Mouse (Mus musculus) heart, adult 18-20 months (tissue): ENCODE measurements around the gene Macrod2. TPM values are rescaled to one million over a fixed set of nuclear protein-coding genes. Genes with fewer than 3 reads are reported as not detected.
A peak's percentile ranks its signal among the peaks of the same experiment; 100 is the strongest.

Experiments
- DNase-seq, 2 experiments: peaks; one replicate each; pipeline ENCODE4 v3.0.0; 2021 to 2022; ENCODE audit warnings: mixed read lengths in 1 of 2
- total RNA-seq, 2 experiments: library from RNA; stranded (reverse); gene quantifications; 2 replicates each; pipeline ENCODE4 v1.2.3; 2021

Gene Macrod2
- total RNA-seq, 2 experiments from 2014 or later: 7.2 to 8.3 TPM

DNA sequence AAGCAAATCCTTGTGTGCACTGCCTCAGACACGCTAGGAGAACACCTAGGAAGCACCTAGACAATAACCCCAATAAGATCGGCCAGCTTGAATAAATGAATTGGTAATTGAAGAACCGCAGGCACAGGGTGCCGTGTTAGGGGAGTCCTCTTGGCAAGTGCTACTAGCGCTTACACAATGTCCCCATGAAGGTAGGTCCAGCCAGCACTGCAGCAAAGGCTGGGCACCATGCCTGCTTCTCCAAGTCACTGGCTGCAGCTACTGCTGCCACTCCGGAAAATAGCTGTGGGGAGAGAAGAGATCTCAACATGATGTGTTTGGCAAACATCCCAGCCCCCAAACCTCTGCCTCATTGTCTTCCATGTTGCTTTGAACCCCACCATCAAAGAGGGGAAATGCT, 1603.8 kb downstream of the Macrod2 start:
- DNase-seq: peak; percentile 57 to 60

DNA sequence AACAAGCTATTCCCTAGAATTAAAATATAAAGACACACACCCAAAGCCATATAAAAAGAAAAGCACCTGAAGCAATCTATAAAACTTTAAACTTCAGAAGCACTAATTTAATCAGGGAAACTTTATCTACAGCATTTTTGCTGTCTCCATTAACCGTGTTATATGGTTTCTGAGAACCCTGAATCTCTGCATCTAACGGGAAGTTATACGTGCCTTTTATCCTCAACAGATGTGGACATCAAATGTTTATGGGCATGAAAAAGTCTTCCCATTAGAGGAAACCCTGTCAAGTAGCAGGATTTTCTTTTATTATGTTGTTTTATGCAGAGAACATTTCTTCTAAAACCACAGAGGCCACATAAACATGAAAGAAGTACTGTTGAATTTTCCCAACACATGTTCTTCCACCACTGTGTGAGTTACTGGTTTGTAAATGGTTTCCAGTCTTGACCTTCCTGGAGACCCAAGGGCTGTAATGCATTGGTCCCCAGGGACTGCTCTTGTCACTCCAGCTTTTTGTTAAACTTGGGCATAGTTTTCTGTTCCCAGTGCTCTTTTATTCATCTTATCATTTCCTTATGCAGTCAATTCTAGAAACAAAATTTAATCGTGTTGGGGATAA, 1629.5 kb downstream of the Macrod2 start:
- DNase-seq: no peak

DNA sequence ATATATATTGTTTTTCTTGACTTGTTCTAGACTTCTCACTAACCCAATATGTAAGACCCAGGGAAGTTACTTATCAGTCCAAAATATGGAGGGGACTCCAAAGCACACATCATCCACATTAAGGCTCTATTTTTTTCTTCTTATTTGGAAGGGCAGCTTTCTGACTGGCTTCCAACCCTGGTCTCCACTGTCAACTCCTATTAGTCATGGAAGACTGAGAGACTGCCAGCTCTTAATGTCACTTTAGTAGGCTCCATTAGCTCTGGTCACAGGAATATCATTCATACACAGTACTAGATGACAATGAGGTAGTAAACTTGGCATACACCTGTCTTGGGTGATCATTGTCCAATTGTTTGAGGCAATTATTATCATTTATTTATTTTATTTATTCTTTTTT, 1631.6 kb downstream of the Macrod2 start:
- no peak for DNase-seq

DNA sequence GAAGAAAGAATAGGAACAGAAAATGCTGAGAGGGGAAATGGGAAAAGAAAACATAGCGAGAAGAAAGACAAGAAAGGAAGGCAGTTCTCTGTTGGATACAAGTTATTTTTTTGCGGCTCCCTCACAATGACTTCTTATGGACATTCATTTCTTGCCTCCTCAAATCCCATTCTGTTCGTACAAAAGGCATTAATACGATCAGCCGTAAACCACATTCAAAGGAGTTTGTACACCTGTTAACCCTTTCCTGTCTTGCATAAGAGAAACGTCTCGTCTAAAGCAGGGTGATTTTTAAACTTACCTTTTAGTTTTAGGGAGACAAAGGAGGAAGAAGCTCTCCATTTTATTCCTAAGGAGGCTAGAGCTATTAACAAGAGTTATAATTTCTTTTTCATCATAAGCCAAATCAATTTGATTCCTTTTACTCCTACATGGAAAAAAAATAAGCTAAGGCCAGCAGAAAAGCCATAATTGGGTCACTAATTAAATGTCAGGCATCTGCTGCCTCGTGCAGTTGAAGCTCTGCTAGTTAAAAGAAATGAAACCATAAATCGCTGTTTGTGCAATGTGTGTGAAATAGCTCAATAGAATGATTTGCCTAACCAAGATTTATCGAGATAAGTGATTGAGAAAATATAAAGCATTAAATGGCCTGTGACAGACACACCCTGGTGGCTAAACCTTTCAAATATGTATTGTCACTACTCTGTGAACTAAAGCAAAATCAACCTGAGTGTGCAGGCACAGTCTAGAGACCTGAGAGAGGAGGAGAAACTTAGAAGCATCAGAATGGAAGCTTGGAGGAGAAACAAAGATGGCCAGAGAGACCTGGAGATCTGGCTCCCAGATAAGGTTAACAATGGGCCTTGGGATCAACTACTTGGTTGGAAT, 1635.9 kb downstream of the Macrod2 start:
- no peak for DNase-seq

DNA sequence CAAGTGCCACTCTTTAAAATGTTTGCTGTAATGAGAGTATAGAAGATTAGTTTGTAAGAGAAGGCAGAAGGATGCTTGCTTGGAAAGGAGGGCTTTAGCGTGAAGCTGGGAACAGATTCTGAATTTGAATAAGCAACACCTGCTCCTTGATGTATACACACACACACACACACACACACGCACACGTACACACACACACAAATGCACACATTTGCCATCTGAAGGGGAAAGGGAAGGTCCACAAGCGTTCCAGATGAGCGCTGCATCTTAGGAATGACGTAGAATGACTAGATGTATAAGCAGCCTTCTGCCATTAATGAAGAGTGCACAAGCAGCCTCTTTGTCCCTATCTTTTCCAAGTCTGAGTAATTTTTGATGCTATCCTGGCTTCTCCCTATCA, 1660.5 kb downstream of the Macrod2 start:
- no peak for DNase-seq

DNA sequence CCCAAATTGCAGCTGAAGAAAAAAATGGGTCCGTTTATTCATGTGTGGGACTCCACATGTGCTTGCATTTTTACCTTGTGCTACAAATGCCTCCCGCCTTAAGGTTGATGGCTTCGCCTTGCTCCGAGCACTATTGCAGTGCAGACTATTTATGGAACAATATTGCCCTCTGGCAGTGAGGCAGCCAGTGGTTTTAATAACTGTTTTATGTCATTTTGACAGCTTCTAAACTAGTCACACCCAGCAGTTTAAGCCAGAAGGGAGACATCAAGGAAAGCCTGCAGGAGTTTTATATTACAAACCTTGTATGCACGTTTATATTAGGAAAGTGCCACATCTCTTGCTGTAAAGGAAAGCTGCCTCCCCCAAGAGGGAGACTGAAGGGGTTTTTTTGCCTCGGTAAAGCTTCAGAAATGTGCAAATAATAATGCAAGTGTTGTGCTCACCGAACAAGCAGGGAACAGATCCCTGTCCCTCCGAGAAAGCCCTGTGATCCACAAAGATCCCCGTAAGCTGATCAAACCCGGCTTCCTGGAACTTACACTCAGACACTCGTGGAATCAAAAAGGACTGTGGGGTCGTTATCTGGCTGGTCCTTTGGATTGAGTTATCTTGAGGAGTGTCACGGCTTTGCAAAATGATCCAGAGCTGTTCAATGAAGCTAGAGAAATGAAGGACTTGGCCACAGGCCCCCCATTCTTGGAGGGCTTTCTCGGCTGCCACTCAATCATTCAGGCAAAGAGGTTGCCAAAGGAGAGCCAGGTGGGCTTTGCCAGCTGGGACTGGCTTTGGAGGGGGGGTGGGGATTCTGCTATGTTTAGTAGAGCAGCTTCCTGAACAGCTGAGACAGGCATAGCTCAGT, 1663.0 kb downstream of the Macrod2 start:
- DNase-seq: peak; percentile 1 to 8

DNA sequence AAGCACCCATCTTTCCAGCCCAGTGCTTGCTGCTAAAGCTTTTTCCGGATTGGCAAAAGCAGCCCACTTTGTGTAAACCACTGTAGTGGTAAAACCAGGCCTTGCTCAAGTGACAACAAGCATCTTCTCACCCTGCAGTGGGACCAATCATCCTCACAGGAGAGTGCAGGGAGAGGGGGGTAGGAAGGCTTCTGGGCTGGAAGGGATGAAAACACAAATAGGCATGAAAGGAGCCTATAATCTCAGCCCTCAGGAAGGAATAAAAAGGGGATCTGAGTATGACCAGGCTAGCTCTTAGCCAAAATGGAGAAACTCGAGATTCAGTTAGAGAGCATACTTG, 1663.6 kb downstream of the Macrod2 start:
- no peak for DNase-seq

DNA sequence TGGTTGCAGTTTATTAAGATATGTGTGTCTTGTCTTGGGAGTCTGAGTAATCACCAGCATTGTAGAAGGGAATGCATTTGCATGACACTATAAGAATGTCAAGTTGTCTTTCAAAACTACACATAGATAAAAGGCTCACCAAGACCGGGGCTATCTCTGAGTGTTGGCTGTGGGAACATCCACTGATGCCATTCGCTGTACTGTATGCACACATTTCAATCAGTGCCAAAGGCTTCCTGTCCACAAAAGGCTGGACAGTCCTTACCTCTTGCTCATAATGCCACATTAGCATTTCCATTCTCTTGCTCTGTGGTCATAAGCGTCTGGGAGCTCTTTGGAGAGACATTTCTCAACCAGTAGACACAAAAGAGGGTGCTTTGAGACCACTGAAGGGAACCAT, 1713.8 kb downstream of the Macrod2 start:
- no peak for DNase-seq

DNA sequence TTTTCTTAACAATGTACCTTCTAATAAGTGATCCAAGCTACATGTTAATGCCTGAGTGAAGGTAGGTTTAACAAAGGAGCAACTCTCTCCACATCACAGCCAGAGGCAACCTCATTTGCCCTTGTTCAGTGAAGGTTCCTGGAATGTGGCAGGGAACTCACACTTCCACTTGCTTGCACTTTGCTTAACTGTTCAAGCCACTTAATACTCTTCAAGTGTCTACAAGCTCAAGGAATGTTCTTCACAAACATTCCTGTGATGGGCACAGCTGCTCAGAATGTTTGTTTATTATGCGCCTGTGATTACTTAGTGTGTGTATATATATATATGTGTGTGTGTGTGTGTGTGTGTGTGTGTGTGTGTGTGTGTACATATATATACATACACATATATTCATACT, 1721.5 kb downstream of the Macrod2 start:
- no peak for DNase-seq

DNA sequence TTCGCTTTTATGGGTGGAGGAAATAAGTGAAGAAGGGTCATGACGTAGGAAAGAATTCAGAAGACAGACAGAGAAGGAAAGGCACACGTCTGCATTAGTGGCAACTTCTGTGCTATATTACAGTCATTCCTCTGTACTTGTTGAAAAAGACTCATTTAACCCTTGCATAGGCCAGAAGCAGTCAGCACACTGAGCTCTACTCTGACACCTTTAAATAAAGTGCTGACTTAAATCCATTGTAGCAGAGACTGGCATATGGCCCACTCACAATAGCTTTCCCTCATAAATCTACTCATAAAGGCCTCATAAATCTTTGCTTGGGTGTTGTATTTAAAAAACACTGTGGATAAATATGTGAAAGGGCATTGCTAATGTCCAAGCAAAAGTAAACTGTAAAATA, 1733.0 kb downstream of the Macrod2 start:
- DNase-seq: no peak

DNA sequence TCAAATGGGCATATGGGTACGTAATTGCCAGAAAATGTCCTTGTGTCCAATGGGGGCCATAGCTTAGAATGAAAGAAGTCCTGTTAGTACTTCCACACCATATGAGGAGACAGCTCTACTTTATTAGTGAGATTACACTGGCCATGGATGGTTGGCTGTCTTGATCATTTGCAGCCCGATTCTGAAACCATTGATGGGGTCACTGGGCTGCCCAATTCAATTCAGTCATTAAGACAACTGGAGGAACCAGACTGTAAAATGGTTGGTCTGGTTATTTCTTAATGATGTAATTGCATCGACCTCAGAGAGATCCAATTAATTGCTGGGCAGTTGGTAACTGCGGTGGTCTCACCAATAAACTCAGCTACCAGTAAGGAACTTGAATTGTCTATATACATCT, 1734.1 kb downstream of the Macrod2 start:
- no peak for DNase-seq

DNA sequence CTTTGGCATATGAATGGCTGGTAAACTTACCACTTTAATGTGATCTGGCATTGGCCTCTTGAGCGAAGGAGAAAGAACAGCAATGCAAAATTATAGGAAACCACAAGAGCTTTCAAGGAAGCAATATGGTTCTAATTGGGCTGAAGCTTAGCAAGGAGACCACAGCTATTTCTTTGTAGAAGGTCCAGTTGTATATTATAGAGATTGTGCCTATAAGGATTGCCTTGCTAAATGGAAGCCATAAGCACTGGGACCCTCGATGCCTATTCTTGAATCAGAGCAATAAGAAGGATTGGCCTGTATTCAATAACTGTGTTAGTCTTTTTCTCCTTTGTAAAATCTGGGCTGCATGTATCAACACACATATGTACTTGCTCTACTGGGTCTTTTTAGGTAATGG, 1754.2 kb downstream of the Macrod2 start:
- DNase-seq: no peak

DNA sequence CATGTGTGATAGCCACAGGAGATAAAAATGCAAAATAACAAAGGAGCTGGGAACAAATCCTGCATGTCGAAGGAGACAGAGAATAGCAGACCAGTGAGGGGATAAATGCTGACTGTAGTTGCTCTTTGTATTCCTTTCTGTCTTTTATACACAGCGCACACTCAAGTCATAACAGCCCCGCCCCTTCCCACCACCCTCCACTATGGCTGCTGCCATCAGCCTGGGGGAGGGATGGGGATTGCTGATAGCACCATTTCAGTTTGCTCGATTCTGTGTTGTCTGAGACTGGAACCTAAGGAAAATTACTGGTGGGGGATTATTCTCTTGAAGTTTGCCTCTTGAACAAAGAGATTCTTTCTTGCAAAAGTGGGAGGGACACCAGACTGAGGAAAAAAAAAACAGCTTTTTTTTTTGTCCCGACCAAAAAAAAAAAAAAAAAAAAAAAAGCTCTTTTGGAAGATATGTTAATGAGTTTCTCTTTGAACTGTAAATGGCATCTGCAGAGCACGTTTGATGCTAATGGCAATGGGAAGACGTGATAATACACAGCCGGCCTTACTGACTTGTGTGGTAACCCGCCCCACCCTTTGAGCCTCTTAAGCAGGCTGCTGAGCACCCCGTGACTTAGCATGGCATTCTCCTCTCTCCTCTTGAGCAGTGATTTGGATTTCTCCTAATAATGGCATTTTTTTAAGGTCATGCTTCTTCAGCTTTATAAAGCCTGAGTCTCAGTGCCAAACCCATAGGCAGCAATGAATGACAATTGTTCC, 1768.6 kb downstream of the Macrod2 start:
- no peak for DNase-seq

DNA sequence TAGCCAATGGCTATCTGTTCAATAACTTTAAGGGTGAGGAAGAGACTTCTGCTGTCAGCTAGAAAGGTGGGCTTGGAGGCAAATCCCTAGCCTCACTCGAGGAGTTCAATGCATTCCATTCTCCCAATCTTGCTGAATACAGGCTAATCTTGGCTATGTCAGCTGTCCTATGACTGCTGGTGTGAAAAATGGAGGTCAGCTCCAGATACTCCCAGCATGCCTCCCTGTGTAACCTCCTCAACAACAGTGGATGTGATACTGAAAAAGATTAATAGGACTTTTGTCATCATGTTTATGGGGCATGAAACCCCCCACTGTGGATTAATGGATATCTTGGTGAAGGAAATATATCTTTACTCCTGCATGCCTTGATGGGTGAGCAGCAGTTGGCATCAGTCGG, 1774.5 kb downstream of the Macrod2 start:
- DNase-seq: no peak

DNA sequence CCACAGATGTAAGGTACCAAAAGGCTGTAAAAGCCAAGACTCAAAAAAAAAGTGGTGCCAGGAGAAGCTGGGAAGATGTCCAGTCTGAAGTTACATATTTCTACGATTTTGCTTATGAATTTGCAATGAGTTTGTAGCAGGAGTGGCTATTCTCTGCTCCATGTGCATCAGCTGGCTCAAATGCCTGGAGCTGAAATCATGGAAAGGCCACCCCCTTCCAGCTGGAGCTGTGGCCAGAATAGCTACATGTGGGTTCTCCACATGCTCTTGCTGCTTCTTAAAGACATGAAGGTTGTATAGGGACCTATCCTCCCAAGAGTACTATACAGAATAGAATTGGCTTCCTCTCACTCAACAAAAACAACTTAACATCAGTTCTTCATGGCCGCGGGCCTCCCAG, 1777.6 kb downstream of the Macrod2 start:
- DNase-seq: no peak

DNA sequence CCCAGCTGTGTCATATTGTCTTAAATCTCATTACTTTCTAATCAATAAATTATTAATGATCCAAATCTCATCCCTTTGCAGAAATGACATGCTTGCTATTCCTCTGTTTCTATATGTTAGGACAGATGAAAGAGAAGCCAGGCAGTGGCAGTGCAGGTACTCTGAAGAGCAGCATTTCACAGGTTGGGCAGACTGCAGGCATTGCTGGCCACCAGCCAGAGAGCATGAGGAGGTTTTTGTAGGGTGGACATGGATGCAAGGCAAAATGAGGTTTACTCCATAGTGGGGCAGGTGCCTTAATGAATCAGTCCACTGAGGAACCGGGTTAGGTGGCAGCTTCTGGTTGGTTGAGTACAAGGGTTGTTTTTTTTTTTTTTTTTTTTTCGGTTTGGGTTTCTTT, 1778.9 kb downstream of the Macrod2 start:
- no peak for DNase-seq

DNA sequence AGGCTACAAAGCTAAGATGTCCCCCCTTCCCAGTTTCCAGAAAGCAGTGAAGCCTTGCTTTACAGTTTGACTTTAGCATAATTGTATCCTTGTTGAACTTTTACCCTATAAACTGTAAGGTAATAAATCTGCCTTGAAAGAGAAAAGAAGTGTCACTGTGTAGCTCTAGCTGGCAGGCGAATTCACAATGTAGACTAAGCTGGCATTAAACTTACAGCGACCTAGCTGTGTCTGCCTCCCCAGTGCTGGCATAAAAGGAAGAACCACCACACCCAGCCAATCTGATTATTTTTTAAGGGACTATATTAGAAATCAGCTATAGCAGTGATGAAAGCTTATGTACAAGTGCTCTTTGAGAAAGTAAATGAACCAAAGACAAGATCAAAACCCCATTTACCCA, 1791.8 kb downstream of the Macrod2 start:
- no peak for DNase-seq

DNA sequence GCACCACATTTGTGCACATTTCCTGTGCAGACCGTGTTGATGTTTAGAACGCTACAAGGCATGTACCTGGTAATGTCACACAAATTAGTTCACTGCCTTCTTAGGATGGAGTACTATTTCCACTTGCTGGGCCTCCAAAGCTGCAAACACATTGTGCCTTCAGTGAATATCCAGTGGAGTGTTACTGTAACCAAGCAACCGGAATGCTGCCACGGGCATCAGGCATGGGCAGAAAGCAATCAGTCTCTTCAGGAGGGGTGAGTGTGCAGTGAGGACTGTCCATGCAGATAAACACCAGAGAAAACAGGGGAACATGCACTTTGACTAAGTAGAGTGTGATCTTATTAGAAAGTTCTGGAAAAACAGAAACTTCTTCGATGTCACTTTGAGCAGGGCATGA, 1792.3 kb downstream of the Macrod2 start:
- no peak for DNase-seq

DNA sequence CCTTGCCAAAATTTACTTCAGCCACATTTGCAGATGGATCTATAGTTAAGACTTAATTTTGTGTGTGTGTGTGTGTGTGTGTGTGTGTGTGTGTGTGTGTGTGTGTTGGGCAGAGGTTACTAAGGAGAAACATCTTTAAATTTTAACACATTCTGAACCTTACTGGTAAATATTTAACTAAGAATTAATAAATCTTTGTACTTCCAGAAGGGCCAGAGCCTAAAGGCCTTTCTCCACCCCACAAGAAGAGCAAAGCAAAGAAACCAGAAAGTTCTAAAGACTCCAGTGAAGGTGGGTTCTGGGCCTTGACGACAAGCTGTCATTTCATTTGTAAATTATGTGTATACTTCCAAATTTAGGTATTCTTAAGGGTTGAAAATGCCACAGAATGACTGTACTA, 1822.3 kb downstream of the Macrod2 start:
- DNase-seq: no peak

DNA sequence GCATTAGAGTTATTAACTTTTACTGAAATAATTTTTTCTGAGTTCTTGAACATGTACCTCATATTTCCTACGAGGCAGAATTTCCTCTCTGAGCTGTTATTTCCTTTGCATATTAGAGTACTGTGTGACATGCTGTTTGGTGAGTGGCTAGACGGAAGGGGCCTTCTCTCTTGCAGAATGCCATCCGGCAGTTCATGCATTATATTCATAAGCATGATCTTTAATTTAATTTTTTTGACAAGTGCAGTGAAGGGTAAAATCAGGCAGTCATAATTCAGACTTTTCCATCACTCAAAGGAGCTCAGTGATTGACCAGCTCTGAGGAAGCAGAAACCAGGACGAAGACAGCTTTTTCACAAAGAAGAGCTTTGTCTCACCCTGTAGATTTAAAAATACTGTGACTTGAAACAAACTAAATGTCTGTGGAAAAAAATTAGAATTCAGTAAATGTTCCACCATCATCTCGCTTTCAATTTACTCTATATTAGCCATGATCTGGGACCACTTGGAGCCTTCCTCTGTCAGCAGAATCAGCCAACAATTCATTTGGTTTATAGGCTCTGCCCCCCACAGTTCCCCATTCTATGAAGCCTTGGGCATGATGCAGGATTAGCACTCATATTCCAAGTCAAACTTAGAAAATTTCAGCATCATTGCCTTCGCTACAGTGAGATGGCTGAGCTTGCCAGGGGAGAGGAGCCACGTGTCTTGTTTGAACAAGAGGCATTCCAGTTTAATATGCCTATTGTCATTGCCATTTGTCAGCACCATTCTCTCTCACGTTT, 1827.2 kb downstream of the Macrod2 start:
- DNase-seq: no peak

DNA sequence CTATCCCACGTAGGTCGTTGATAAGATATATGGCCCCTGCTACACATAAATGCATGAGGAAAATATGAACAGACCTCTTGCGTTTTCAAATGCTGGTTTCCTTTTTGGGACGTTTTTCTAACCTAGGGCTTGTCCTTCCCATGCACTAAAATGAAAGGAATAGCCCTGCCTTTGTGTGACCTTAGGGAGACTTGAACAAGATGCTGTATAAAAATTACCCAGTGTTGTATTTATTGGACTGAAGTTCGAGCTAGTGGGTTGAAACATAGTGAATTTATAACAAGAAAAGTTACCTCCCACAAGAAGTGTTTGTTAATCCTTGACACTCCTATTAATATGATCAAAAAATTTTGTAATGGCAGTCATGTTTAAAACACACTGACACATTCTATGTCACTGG, 1827.8 kb downstream of the Macrod2 start:
- no peak for DNase-seq
